In genomic region chr4:70534891-70535269, GRCm38 (mm10) we compare ENCODE assay signal across 8 mouse cellular contexts. TPM values are rescaled to one million over a fixed set of nuclear protein-coding genes. Genes with fewer than 3 reads are reported as not detected.
DNase-seq lines count a peak whose midpoint lies in the region; ATAC-seq lines count a peak whose summit lies in the region.

TSS of gene Megf9 (minus strand) at chr4:70534995.

- intact Hi-C loops in left cerebral cortex, postnatal 4 days (cut with DNase I) = loop anchor here (10.0 kb wide), 1 partner anchor 80 kb away; no protein-coding TSS in a partner anchor

- no peaks in the 10 kb centered on the region for H3K27me3 ChIP-seq in embryonic facial prominence, embryonic 12.5 days
- H3K27me3 ChIP-seq in midbrain, embryonic 11.5 days (ENCODE audit: control insufficient read depth, insufficient read depth, low read length) = no peaks in the 10 kb centered on the region

- H3K4me1 ChIP-seq in embryonic facial prominence, embryonic 12.5 days = peaks cover 26% of the 10 kb centered on the region
- H3K4me1 ChIP-seq in midbrain, embryonic 11.5 days (ENCODE audit: control insufficient read depth, insufficient read depth, low read length) = peaks cover 47% of the 10 kb centered on the region

- peak within 1 kb of the TSS; percentile 89 for H3K9ac ChIP-seq in embryonic facial prominence, embryonic 12.5 days
- H3K9ac ChIP-seq in midbrain, embryonic 11.5 days (ENCODE audit: low read length) = peak within 1 kb of the TSS; percentile 99

- no peaks in the 10 kb centered on the region for H3K36me3 ChIP-seq in embryonic facial prominence, embryonic 12.5 days
- no peaks in the 10 kb centered on the region for H3K36me3 ChIP-seq in midbrain, embryonic 11.5 days (ENCODE audit: control insufficient read depth, insufficient read depth, low read length)

- peak; percentile 99 to 100 for DNase-seq in adrenal gland, postnatal 36 days
- peak; percentile 100 for DNase-seq in heart, adult 11 months
- DNase-seq in kidney, adult 11 months = peak; percentile 98
- DNase-seq in left cerebral cortex, postnatal 4 days = peak; percentile 98
- DNase-seq in midbrain, embryonic 11.5 days (ENCODE audit: low spot score, missing footprints) = peak; percentile 99
- peak; percentile 95 for DNase-seq in right cerebral cortex, postnatal 4 days
- DNase-seq in yolk sac, embryonic 10.5 days (ENCODE audit: low spot score) = peak; percentile 95

- H3K9me3 ChIP-seq in embryonic facial prominence, embryonic 12.5 days = no peaks in the 10 kb centered on the region
- no peaks in the 10 kb centered on the region for H3K9me3 ChIP-seq in midbrain, embryonic 11.5 days (ENCODE audit: control insufficient read depth, low read length)

- peak within 1 kb of the TSS; percentile 83 for H3K4me3 ChIP-seq in embryonic facial prominence, embryonic 12.5 days
- H3K4me3 ChIP-seq in midbrain, embryonic 11.5 days (ENCODE audit: low read depth, low read length) = peak within 1 kb of the TSS; percentile 92

- ATAC-seq in embryonic facial prominence, embryonic 12.5 days (ENCODE audit: insufficient number of reproducible peaks, insufficient read depth, low FRiP score, low TSS enrichment) = peak; percentile 98
- ATAC-seq in midbrain, embryonic 11.5 days (ENCODE audit: low FRiP score) = peak; percentile 97

- peak within 1 kb of the TSS; percentile 96 for H3K27ac ChIP-seq in embryonic facial prominence, embryonic 12.5 days
- peak within 1 kb of the TSS; percentile 99 for H3K27ac ChIP-seq in midbrain, embryonic 11.5 days (ENCODE audit: low read depth, low read length)

- H3K4me2 ChIP-seq in embryonic facial prominence, embryonic 12.5 days (replicated peaks) = peak within 1 kb of the TSS; percentile 85
- peak within 1 kb of the TSS; percentile 71 for H3K4me2 ChIP-seq in midbrain, embryonic 11.5 days

- under 1% methylated on average over 46 of the region's 46 CpGs for WGBS in embryonic facial prominence, embryonic 12.5 days
- WGBS in midbrain, embryonic 11.5 days = 0% methylated on average over 42 of the region's 46 CpGs

RNA-seq across cellular contexts. Expression of gene Megf9, which starts in this region (rescaled TPM):
- 10 to 100 TPM; 26.0 to 43.4 TPM for total RNA-seq in adrenal gland, postnatal 36 days (2021)
- polyA plus RNA-seq in embryonic facial prominence, embryonic 12.5 days (2016; fragmentation: Nextera tagmentation; extraction: Ambion mirVana) = 17.1 and 18.8 TPM in 2 replicates
- total RNA-seq in left cerebral cortex, postnatal 4 days (2021) = 10 to 100 TPM; 86.1 to 90.0 TPM
- polyA plus RNA-seq in midbrain, embryonic 11.5 days (2014; fragmentation: Nextera tagmentation; extraction: Ambion mirVana) = 28.6 and 29.4 TPM in 2 replicates

Comparison
In these comparisons a context has a peak if more than half of its experiments do, and no peak if none do; other contexts are left out.
1. Peak in every context shown above with its lines: DNase-seq, ATAC-seq, H3K4me3 ChIP-seq and H3K27ac ChIP-seq.